Mouse (Mus musculus): ENCODE data around the gene Zfp641. TPM values are rescaled to one million over a fixed set of nuclear protein-coding genes. Genes with fewer than 3 reads are reported as not detected.

The Zfp641 gene
- total RNA-seq (2021), result 1 to 10 TPM; 6.7 to 7.5 TPM

GRCm38 (mm10) chr15:98295628-98296551 is at the start of gene Zfp641:
Zfp641 (minus strand) TSS chr15:98296161.
- intact Hi-C loops (cut with DNase I), result loop anchor here (5.0 kb wide), 1 partner anchor 114 kb away; no protein-coding TSS in a partner anchor

GRCm38 (mm10) chr15:98340887-98341286 is 44.9 kb upstream of the Zfp641 start, which contains the start of gene Olfr284:
Olfr284 (minus strand) TSS chr15:98340987.
- intact Hi-C loops (cut with DNase I), result no loop called here
- no peak for DNase-seq (ENCODE audit: low spot score in 2 of 2)

More at GRCm38 (mm10) chr15:98295628-98296551, at the start of gene Zfp641:
- peak; percentile 50 to 70 for DNase-seq (ENCODE audit: low spot score in 2 of 2)

- no peak for DNase-seq (ENCODE audit: low spot score in 2 of 2)
Measured at GRCm38 (mm10) chr15:98317177-98317724, 21.3 kb upstream of the Zfp641 start, which contains the start of gene Olfr285. Olfr285 (minus strand) TSS chr15:98317353.

GRCm38 (mm10) chr15:98315703-98316102 is 19.7 kb upstream of the Zfp641 start:
- intact Hi-C loops (cut with DNase I), result no loop called here
- DNase-seq (ENCODE audit: low spot score in 2 of 2), result no peak

More at GRCm38 (mm10) chr15:98317177-98317724, 21.3 kb upstream of the Zfp641 start, which contains the start of gene Olfr285:
- intact Hi-C loops (cut with DNase I), result no loop called here

- intact Hi-C loops (cut with DNase I), result no loop called here
- DNase-seq (ENCODE audit: low spot score in 2 of 2), result no peak
Measured at GRCm38 (mm10) chr15:98293651-98294050, 2.3 kb downstream of the Zfp641 start.

- no peak for DNase-seq (ENCODE audit: low spot score in 2 of 2)
- intact Hi-C loops (cut with DNase I), result no loop called here
Measured at GRCm38 (mm10) chr15:98288566-98288965, 7.4 kb downstream of the Zfp641 start.

- intact Hi-C loops (cut with DNase I), result no loop called here
- DNase-seq (ENCODE audit: low spot score in 2 of 2), result no peak
Measured at GRCm38 (mm10) chr15:98286418-98286817, 9.5 kb downstream of the Zfp641 start.

GRCm38 (mm10) chr15:98257776-98258175 is 38.2 kb downstream of the Zfp641 start:
- no peak for DNase-seq (ENCODE audit: low spot score in 2 of 2)
- intact Hi-C loops (cut with DNase I), result no loop called here

- intact Hi-C loops (cut with DNase I), result no loop called here
- DNase-seq (ENCODE audit: low spot score in 2 of 2), result no peak
Measured at GRCm38 (mm10) chr15:98257193-98257592, 38.8 kb downstream of the Zfp641 start, which contains the start of gene H1fnt. H1fnt (minus strand) TSS chr15:98257293.

- DNase-seq (ENCODE audit: low spot score in 2 of 2), result no peak
- intact Hi-C loops (cut with DNase I), result no loop called here
Measured at GRCm38 (mm10) chr15:98256271-98256670, 39.7 kb downstream of the Zfp641 start.

Other genes starting within 250 kb of the Zfp641 start
- 100 to 1,000 TPM; 381 to 455 TPM for gene Pfkm, start 203.6 kb downstream of the Zfp641 start, total RNA-seq (2021)
- gene Senp1, start 202.4 kb downstream of the Zfp641 start, total RNA-seq (2021), result 10 to 100 TPM in 1 of 2 experiments, 1 to 10 TPM in 1; 9.8 to 14.5 TPM
- 10 to 100 TPM; 48.0 to 54.0 TPM for gene Asb8, start 130.5 kb downstream of the Zfp641 start, total RNA-seq (2021)
- gene Ccdc184, start 129.0 kb downstream of the Zfp641 start, total RNA-seq (2021), result 10 to 100 TPM; 17.9 to 19.9 TPM
- under 1 TPM in 1 of 2 experiments, not detected in 1; 0.45 TPM for gene Olfr288, start 100.6 kb downstream of the Zfp641 start, total RNA-seq (2021)
- under 1 TPM in 1 of 2 experiments, not detected in 1; 0.15 TPM for gene Gm44579, start 75.2 kb downstream of the Zfp641 start, total RNA-seq (2021)
- gene Olfr287, start 75.1 kb downstream of the Zfp641 start, total RNA-seq (2021), result 1 to 10 TPM; 4.8 to 6.2 TPM
- not detected for gene Olfr286, start 61.7 kb downstream of the Zfp641 start, total RNA-seq (2021)
- not detected for gene H1fnt, start 38.9 kb downstream of the Zfp641 start, total RNA-seq (2021)
- gene Olfr285, start 21.2 kb upstream of the Zfp641 start, total RNA-seq (2021), result not detected
- gene Olfr284, start 44.8 kb upstream of the Zfp641 start, total RNA-seq (2021), result not detected
- gene Olfr283, start 84.8 kb upstream of the Zfp641 start, total RNA-seq (2021), result not detected
- gene Olfr282, start 135.1 kb upstream of the Zfp641 start, total RNA-seq (2021), result not detected
- gene Olfr281, start 156.4 kb upstream of the Zfp641 start, total RNA-seq (2021), result not detected
- gene OR5BS1P, start 173.7 kb upstream of the Zfp641 start, total RNA-seq (2021), result not detected
- gene Lalba, start 186.6 kb upstream of the Zfp641 start, total RNA-seq (2021), result not detected
- not detected for gene Olfr279, start 196.2 kb upstream of the Zfp641 start, total RNA-seq (2021)
- 10 to 100 TPM; 58.9 to 60.9 TPM for gene Kansl2, start 238.1 kb upstream of the Zfp641 start, total RNA-seq (2021)

Measured in left cerebral cortex, postnatal 36 days (tissue).